Mouse (Mus musculus): ENCODE results near the gene Atp2b2. TPM values are rescaled to one million over a fixed set of nuclear protein-coding genes. Genes with fewer than 3 reads are reported as not detected.

Atp2b2 gene
- polyA plus RNA-seq, 1 experiment, result 105 TPM

DNA sequence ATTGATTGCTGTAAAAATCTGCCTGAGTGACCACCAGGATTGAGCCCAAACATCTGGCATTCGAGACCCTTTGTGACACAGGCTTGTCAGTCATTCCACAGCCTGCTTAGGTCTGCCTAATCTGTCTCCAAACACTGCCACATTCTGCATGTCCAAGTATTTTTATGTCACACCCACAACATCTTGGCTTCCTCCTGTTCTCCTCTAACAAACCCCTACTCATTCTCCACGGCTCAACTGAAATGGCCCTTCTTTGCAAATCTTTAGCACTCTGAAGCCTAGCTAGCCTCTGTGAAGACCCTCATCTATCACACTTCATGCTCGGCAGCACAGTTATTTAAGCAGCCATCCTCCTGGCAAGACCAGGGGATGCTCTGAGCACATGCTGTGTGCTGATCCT is 72.7 kb downstream of the Atp2b2 start:
- no peak overlapping the region for H3K27ac ChIP-seq (ENCODE audit: insufficient read depth, low read depth, low read length)
- H3K4me3 ChIP-seq (ENCODE audit: insufficient read depth, low read depth, low read length), result no peak overlapping the region
- WGBS, result 40% methylated on average over 3 of the region's 3 CpGs
- H3K4me1 ChIP-seq (ENCODE audit: control insufficient read depth, insufficient read depth, low read length), result peaks cover 31% of the 10 kb centered on the region
- no peak for TF ChIP-seq POLR2A (IDR thresholded peaks at IDR 0.05; ENCODE audit: insufficient read depth, low read depth, low read length)
- no peak for TF ChIP-seq CTCF (IDR thresholded peaks at IDR 0.05; ENCODE audit: insufficient read depth, low read depth, low read length)

DNA sequence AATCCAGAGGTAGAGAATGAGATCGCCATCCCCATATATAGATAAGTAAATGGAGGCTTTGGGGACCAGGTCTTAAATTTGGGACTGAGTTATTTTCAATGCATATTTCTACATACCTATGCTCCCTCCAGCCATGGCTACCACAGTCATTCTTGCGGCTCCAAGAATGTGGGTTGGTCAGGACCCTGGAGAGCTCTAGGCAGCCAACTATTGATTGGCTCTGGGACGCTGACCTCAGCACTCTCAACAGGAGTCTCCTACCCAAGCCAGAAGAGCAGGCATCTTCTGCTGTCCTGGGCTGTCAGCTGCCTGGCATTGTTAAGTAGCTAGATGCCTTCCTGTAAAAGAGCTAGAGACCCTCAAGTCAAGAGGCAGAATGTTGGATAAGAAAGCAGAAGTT is 79.6 kb downstream of the Atp2b2 start:
- Histone ChIP-seq H3K27ac (ENCODE audit: insufficient read depth, low read depth, low read length) (no peak overlapping the region), H3K4me1 (ENCODE audit: control insufficient read depth, insufficient read depth, low read length) (peaks cover 36% of the 10 kb centered on the region), H3K4me3 (ENCODE audit: insufficient read depth, low read depth, low read length) (no peak overlapping the region)
- no peak for TF ChIP-seq POLR2A (IDR thresholded peaks at IDR 0.05; ENCODE audit: insufficient read depth, low read depth, low read length)
- no peak for TF ChIP-seq CTCF (IDR thresholded peaks at IDR 0.05; ENCODE audit: insufficient read depth, low read depth, low read length)
- WGBS, result 41% methylated on average over 3 of the region's 3 CpGs

DNA sequence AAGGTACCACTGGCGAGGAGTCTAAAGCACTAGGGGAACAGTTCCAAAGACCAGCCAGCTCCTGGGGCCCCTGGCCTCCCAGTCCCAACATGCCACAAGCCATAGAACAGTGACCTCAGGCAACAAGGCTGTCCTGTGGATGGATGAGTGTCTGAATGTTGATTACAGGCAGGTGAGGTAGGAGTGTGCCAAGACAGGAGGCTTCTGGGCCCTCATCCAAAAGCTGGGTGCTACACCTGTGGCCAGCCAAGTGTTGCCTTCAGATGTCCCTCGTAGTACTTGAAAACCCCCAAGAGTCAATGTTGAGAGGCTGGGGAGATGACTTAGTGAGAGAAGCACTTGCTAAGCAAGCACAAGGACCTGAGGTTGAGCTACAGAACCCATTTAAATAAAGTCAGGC is 80.8 kb downstream of the Atp2b2 start:
- TF ChIP-seq CTCF (IDR thresholded peaks at IDR 0.05; ENCODE audit: insufficient read depth, low read depth, low read length) (no peak), POLR2A (IDR thresholded peaks at IDR 0.05; ENCODE audit: insufficient read depth, low read depth, low read length) (no peak)
- Histone ChIP-seq H3K4me3 (ENCODE audit: insufficient read depth, low read depth, low read length) (no peak overlapping the region), H3K27ac (ENCODE audit: insufficient read depth, low read depth, low read length) (no peak overlapping the region), H3K4me1 (ENCODE audit: control insufficient read depth, insufficient read depth, low read length) (peaks cover 38% of the 10 kb centered on the region)
- 77% methylated on average over 2 of the region's 2 CpGs for WGBS

DNA sequence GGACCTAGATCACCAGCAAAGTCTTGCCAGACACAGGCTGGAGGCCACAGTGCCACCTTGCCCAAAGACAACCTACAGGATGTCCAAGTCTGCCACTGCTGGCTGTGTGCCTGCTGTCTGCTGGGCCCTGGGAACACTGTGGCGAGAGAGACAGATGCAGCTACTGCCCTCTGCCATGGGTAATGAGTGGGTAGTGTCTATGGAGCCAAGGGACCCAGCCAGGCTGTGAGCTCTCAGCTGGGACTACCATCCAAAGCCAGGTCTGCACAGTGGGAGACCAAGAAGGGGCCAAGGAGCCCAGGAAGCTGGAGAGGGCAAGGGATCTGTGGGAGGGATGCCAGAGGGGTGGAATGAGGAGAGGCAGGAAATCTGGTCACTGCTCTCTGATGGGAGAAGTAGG is 83.1 kb downstream of the Atp2b2 start:
- no peak overlapping the region for H3K4me3 ChIP-seq (ENCODE audit: insufficient read depth, low read depth, low read length)
- 41% methylated on average over 1 of the region's 1 CpGs for WGBS
- peaks cover 38% of the 10 kb centered on the region for H3K4me1 ChIP-seq (ENCODE audit: control insufficient read depth, insufficient read depth, low read length)
- TF ChIP-seq POLR2A (IDR thresholded peaks at IDR 0.05; ENCODE audit: insufficient read depth, low read depth, low read length) (no peak), CTCF (IDR thresholded peaks at IDR 0.05; ENCODE audit: insufficient read depth, low read depth, low read length) (no peak)
- H3K27ac ChIP-seq (ENCODE audit: insufficient read depth, low read depth, low read length), result peak overlapping the region; percentile 65

DNA sequence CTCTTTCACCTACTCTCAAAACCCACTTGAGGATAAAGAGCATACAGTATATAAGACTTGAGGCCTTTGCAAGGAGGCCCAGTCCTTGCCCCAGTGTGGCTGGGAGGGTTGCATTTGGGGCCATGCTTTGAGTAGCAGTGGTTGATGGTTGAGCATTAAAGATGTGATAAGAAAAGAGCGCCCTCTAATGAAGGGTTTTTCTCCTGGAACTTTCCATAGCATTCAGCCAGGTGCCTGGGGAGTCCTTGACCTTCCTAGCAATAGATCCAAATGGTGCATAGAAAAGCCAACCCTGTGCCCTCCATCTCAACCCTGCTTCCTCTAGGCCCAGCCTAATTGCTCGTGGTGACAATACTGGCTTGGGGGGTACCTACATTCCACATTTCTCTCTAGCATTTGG is 83.7 kb downstream of the Atp2b2 start:
- no peak overlapping the region for H3K4me3 ChIP-seq (ENCODE audit: insufficient read depth, low read depth, low read length)
- H3K4me1 ChIP-seq (ENCODE audit: control insufficient read depth, insufficient read depth, low read length), result peaks cover 44% of the 10 kb centered on the region
- WGBS, result 57% methylated on average over 2 of the region's 2 CpGs
- H3K27ac ChIP-seq (ENCODE audit: insufficient read depth, low read depth, low read length), result peak overlapping the region; percentile 65
- TF ChIP-seq POLR2A (IDR thresholded peaks at IDR 0.05; ENCODE audit: insufficient read depth, low read depth, low read length), result no peak
- no peak for TF ChIP-seq CTCF (IDR thresholded peaks at IDR 0.05; ENCODE audit: insufficient read depth, low read depth, low read length)

DNA sequence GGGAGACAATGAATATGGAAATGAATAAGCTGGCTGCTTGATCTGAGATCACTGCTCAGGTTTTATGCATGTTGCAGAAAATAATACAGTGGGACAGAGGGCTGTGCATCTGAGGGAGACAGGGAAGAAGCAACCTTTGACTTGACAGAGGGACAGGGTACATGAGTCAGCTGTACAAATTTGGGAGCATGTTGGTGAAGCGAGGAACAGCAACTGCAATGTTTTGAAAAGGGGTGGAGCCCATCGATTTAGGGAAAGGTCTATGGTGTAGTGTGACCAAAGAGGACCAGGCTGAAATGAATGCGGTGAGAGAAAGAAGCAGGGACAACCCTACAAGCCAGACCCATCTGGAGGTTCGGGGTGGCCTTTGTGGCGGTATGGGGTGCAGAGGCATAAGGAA is 84.4 kb downstream of the Atp2b2 start:
- H3K27ac ChIP-seq (ENCODE audit: insufficient read depth, low read depth, low read length), result peak overlapping the region; percentile 65
- no peak overlapping the region for H3K4me3 ChIP-seq (ENCODE audit: insufficient read depth, low read depth, low read length)
- 66% methylated on average over 5 of the region's 5 CpGs for WGBS
- TF ChIP-seq CTCF (IDR thresholded peaks at IDR 0.05; ENCODE audit: insufficient read depth, low read depth, low read length), result no peak
- peaks cover 49% of the 10 kb centered on the region for H3K4me1 ChIP-seq (ENCODE audit: control insufficient read depth, insufficient read depth, low read length)

DNA sequence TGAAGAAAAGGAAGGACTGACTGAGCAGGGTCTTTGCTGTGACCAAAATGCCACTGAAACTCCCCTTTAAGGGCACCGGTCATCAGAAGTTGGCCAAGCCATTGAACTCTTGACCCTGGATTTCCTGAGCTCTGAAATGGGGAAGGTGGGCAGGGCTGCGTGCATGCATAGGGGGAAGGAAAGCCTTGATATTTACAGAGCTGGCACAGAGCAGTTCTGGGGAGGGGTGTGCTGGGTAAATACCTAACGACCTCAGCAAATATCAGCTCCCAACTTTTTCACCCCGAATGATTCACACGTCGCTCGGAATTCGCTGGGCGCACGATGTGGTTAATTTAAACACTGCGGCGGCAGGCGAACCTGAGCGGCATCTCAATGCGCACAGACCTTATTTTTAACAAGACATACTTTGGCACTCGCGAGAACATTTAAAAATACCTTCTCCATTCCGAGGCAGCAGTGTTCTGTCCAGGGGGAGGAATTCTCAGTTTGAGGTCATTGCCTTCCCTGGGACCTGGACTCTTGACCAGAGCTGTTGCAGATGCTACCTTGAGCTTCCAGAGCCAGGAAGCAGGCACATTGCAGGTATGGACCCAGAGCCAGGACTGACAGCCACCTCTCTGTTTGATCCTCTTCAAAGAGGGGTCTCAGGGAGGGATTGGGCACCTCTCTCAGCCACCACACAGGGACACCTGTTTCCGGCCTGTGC is 85.0 kb downstream of the Atp2b2 start:
- TF ChIP-seq POLR2A (IDR thresholded peaks at IDR 0.05; ENCODE audit: insufficient read depth, low read depth, low read length) (no peak), CTCF (IDR thresholded peaks at IDR 0.05; ENCODE audit: insufficient read depth, low read depth, low read length) (no peak)
- 59% methylated on average over 19 of the region's 19 CpGs for WGBS
- H3K4me3 ChIP-seq (ENCODE audit: insufficient read depth, low read depth, low read length), result no peak overlapping the region
- H3K4me1 ChIP-seq (ENCODE audit: control insufficient read depth, insufficient read depth, low read length), result peaks cover 54% of the 10 kb centered on the region
- peak overlapping the region; percentile 65 for H3K27ac ChIP-seq (ENCODE audit: insufficient read depth, low read depth, low read length)

DNA sequence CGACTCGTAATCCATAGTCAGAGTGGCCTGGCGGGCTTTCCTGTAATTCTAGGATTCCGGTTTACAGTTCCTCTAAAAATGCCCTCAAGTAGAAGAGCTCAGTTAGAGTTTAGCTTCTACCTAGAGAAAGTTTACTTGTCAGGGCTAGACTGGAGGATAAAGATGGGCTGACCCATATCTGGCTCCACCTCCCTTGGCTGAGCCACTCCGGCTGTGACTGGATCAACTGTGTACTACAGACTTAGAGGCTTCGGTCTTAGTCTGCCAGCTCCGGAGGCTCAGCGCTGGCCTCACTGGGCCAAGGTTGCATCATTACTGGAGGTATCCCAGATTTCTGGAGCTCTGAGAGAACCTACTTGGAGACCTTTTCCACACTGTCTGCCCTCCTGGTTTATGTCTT is 94.9 kb downstream of the Atp2b2 start:
- TF ChIP-seq POLR2A (IDR thresholded peaks at IDR 0.05; ENCODE audit: insufficient read depth, low read depth, low read length), result no peak
- no peak for TF ChIP-seq CTCF (IDR thresholded peaks at IDR 0.05; ENCODE audit: insufficient read depth, low read depth, low read length)
- WGBS, result 77% methylated on average over 8 of the region's 8 CpGs
- H3K4me1 ChIP-seq (ENCODE audit: control insufficient read depth, insufficient read depth, low read length), result peaks cover 31% of the 10 kb centered on the region
- no peak overlapping the region for H3K4me3 ChIP-seq (ENCODE audit: insufficient read depth, low read depth, low read length)
- H3K27ac ChIP-seq (ENCODE audit: insufficient read depth, low read depth, low read length), result no peak overlapping the region

DNA sequence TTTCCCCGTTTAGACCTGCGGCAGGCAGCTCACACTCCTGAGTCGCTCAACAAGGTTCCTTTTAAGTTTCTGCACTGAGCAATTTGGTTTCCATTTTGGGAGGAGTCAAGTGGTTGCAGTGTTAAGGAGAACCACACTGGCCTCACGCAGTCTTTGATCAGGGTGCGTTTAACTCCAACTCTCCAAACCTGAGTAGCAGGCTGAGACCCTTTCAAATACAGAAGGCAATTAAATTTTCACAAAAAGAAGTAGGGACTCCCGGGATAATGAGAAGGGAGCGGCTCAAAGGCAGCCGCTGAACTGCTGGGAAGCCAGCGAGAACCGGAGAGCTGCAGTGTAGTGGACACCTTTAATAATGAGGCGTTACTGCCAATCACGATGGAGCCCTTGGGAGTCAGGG is 100.1 kb downstream of the Atp2b2 start:
- TF ChIP-seq CTCF (IDR thresholded peaks at IDR 0.05; ENCODE audit: insufficient read depth, low read depth, low read length), result no peak
- no peak for TF ChIP-seq POLR2A (IDR thresholded peaks at IDR 0.05; ENCODE audit: insufficient read depth, low read depth, low read length)
- no peak overlapping the region for H3K4me3 ChIP-seq (ENCODE audit: insufficient read depth, low read depth, low read length)
- peaks cover 32% of the 10 kb centered on the region for H3K4me1 ChIP-seq (ENCODE audit: control insufficient read depth, insufficient read depth, low read length)
- H3K27ac ChIP-seq (ENCODE audit: insufficient read depth, low read depth, low read length), result no peak overlapping the region
- WGBS, result 50% methylated on average over 12 of the region's 12 CpGs

DNA sequence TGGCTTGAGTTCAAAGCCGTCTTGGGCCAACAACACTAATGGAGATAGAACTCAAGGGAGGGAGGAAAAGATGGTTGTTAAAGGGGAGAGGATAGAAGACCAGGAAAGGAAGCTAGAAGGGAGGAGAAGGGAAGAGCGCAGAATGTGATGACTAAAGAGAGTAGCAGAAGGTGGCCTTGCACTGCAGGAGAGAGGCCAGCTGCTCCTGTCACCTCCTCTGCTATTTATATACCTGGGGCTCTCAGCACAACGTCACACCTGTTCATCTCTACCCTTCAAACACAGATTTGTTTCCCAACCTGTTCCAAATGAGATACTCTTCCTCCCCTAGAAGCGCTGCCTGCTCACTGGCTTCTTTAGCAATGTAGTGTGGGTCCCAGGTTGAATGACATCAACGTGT is 101.1 kb downstream of the Atp2b2 start:
- Histone ChIP-seq H3K27ac (ENCODE audit: insufficient read depth, low read depth, low read length) (no peak overlapping the region; the same call in 1 of the 2 replicates), H3K4me3 (ENCODE audit: insufficient read depth, low read depth, low read length) (no peak overlapping the region)
- WGBS, result 77% methylated on average over 5 of the region's 5 CpGs

More for the DNA sequence above, 101.1 kb downstream of the Atp2b2 start:
- TF ChIP-seq CTCF (IDR thresholded peaks at IDR 0.05; ENCODE audit: insufficient read depth, low read depth, low read length) (no peak), POLR2A (IDR thresholded peaks at IDR 0.05; ENCODE audit: insufficient read depth, low read depth, low read length) (no peak)
- H3K4me1 ChIP-seq (ENCODE audit: control insufficient read depth, insufficient read depth, low read length), result peaks cover 40% of the 10 kb centered on the region

Measured in olfactory bulb, adult 2 months (tissue).